Mouse (Mus musculus): Measurements from ENCODE around the gene Pigq.

DNA sequence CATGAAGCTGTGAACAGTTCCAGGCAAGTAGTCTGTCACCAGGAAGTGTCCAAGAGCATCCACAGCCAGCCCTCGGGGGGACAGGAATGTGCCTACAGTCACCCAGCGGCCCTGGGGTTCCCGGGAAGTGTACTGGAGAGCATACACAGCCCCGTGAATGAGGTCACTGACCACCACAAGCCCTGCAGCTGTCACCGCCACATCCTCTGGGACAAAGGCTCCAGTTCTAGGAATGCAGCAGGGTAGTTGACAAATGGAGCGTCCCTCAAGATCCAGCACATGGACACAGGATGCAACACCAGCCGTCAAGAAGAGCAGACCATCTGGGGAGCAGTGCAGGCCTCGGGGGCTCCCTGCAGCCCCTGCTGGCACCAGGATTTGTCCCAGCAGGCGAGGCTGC, 967 bp downstream of the Pigq start:
- TF ChIP-seq POLR2A (IDR thresholded peaks at IDR 0.05; ENCODE audit: insufficient read depth, low read depth, low read length) = no peak
- no peak for TF ChIP-seq CTCF (IDR thresholded peaks at IDR 0.05; ENCODE audit: insufficient read depth, low read depth, low read length)
